Mouse (Mus musculus) cerebellum, adult 2 months (tissue): ENCODE results near the gene Itga1. TPM values are rescaled to one million over a fixed set of nuclear protein-coding genes. Genes with fewer than 3 reads are reported as not detected.

Experiments
- DNase-seq, 2 experiments: peaks; one replicate each; pipeline ENCODE4 v3.0.0; 2021
- H3K27ac ChIP-seq: fragments of 200-500 bp; 2 replicates; pipeline ENCODE4 v1.5.1; 2012; ENCODE audit warnings: low read length, control low read depth, inconsistent platforms; ENCODE audit not compliant: insufficient read depth
- H3K27me3 ChIP-seq: fragments of 200-500 bp; 2 replicates; pipeline ENCODE4 v1.6.1; 2012; ENCODE audit warnings: inconsistent platforms, mild to moderate bottlenecking, low read length, moderate library complexity; ENCODE audit not compliant: control insufficient read depth, insufficient read depth
- H3K4me1 ChIP-seq: fragments of 200-500 bp; 2 replicates; pipeline ENCODE4 v1.6.1; 2011; ENCODE audit warnings: low read length; ENCODE audit not compliant: control insufficient read depth, insufficient read depth
- H3K4me3 ChIP-seq: fragments of 200-500 bp; replicated peaks from 2 replicates; pipeline ENCODE3; 2011; ENCODE audit warnings: mild to moderate bottlenecking, low read depth, low read length, control low read depth; ENCODE audit not compliant: insufficient read depth
- CTCF ChIP-seq: fragments of 200-500 bp; IDR thresholded peaks from 2 replicates; pipeline ENCODE4 v1.5.1; 2011; ENCODE audit warnings: low read depth, mild to moderate bottlenecking, control low read depth, low read length, moderate library complexity, borderline replicate concordance; ENCODE audit not compliant: insufficient read depth
- POLR2A ChIP-seq: fragments of 200-500 bp; IDR thresholded peaks from 2 replicates; pipeline ENCODE4 v1.6.1; 2011; ENCODE audit warnings: low read length, control low read depth, borderline replicate concordance; ENCODE audit not compliant: insufficient read depth
- WGBS: fragments of 180-500 bp; shearing (Covaris S2); methylation state at CpG from one replicate; pipeline ENCODE4 v1.1.7; 2018; 5-methylcytosine and 5-hydroxymethylcytosine counted together
- polyA plus RNA-seq: library from polyadenylated mRNA; depleted of rRNA; stranded (reverse); fragments of >200 nt; gene quantifications from 2 replicates; pipeline ENCODE4 v1.2.3, GENCODE M21; 2012

Gene Itga1
- polyA plus RNA-seq, 1 experiment, result 2.6 TPM

DNA sequence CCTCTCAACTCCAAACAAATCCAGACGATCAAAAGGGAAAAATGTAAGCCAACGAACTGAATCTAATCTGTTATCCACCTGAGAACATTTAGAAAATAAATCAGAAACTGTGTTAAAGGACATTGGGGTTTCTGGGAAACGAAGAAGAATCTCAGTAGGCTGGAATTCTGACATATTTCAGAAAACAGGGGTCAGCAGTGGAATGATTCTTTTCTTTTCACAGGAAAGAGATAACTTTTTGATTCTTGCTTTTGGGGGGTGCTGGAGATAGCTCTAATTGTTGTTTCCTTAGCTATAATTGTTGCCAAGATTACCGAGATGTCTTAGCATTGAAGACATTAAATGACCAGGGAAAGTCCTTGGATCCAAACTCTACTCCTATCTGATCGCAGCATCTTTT lies 44.2 kb downstream of the Itga1 start:
- WGBS, result 82% methylated on average over 5 of the region's 5 CpGs
- Histone ChIP-seq H3K4me3 (no peak overlapping the region), H3K27ac (no peak overlapping the region), H3K27me3 (no peaks in the 10 kb centered on the region), H3K4me1 (no peaks in the 10 kb centered on the region)
- no peak for DNase-seq
- TF ChIP-seq CTCF, result no peak
- no peak for TF ChIP-seq POLR2A

DNA sequence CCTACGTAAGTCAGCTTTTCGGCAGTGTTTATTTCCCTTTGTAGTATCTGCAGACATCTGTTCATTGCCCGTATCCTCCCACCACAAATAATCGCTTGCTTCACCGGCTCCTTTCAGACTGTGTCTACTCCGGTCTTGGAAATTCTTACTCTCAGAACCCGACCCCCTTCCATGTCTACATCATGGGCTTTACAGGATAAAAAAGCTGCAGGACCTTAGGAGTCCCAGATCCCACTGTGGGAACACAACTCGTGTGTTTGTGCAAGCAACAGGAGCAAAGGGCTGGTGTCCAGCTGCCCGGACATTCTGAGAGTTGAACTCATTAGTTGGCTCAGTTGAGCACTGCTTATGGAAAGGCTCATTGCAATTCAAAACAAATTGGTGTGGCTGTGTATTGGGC lies 47.0 kb downstream of the Itga1 start:
- TF ChIP-seq POLR2A (no peak), CTCF (no peak)
- WGBS, result 10% methylated on average over 9 of the region's 9 CpGs
- Histone ChIP-seq H3K27me3 (no peaks in the 10 kb centered on the region), H3K27ac (no peak overlapping the region), H3K4me1 (no peaks in the 10 kb centered on the region), H3K4me3 (no peak overlapping the region)
- no peak for DNase-seq

DNA sequence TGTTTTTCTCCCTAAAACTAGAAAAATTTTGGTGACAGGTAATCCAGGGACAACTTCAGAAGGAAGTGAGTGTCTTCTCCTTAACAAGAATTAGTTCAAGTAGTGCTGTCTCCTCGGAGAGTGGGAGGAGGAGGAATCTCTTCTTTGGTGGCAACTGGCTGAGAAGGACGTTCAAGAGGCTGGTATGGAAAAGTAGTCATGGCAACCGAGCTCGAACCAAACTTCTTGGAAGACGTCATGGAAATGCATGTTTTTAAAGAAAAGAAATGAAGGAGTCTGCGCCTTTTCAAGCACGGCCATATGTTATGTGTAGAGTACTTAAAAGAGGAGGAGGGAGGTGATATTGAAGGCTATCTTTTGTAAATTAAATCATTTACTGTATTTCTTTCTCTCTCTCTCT lies 49.2 kb downstream of the Itga1 start:
- no peak overlapping the region for H3K27ac ChIP-seq
- WGBS, result 55% methylated on average over 7 of the region's 7 CpGs
- no peak overlapping the region for H3K4me3 ChIP-seq
- H3K27me3 ChIP-seq, result no peaks in the 10 kb centered on the region
- no peak for TF ChIP-seq CTCF
- no peak for TF ChIP-seq POLR2A
- DNase-seq, result no peak
- no peaks in the 10 kb centered on the region for H3K4me1 ChIP-seq

GRCm38 (mm10) chr13:115050660-115051559 lies 50.9 kb downstream of the Itga1 start:
- Histone ChIP-seq H3K27ac (no peak overlapping the region), H3K27me3 (no peaks in the 10 kb centered on the region), H3K4me1 (no peaks in the 10 kb centered on the region), H3K4me3 (no peak overlapping the region)
- TF ChIP-seq CTCF, result no peak
- no peak for TF ChIP-seq POLR2A
- no peak for DNase-seq
- WGBS, result 29% methylated on average over 13 of the region's 13 CpGs

DNA sequence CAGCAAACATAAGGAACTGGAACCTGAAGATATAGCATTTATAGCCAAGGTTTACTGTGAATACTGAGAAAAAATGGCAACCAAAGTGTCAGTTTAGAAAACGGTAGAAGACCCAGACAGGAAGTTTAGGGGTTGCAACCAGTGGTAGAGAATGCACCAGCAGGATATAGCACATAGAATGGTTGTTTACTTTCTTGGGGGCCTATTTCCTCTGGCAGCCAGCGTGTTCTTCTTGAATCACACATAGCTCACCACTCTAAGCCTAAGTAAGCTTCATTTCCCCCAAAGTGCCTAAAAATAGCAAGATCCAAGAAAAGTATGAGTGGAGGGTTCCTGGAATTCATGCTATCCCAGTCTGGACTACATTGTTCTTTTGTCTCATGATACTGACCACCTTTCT lies 59.1 kb downstream of the Itga1 start:
- TF ChIP-seq CTCF, result no peak
- no peak for TF ChIP-seq POLR2A
- 78% methylated on average over 2 of the region's 2 CpGs for WGBS
- no peaks in the 10 kb centered on the region for H3K4me1 ChIP-seq
- no peak overlapping the region for H3K27ac ChIP-seq
- H3K4me3 ChIP-seq, result no peak overlapping the region
- no peak for DNase-seq
- H3K27me3 ChIP-seq, result no peaks in the 10 kb centered on the region

DNA sequence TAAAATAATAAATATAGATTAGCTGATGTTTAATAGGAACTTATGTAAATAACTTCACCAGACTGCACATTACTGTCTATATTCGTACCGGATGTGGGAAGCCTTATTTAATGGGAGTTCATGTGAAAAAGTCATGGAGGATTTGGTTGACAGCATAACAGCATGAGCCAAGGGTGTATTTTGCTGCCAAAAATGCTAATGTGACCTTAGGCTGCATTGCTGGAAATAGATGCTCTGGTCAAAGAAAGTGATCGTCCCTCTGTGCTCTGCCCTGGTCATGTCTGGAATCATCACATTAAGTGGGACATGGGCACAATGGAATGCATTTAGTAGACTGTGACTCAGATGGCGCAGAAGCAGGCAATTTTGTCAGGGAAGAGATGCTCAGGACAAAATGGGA lies 64.5 kb downstream of the Itga1 start:
- TF ChIP-seq CTCF (no peak), POLR2A (no peak)
- Histone ChIP-seq H3K4me3 (no peak overlapping the region), H3K27ac (no peak overlapping the region), H3K27me3 (no peaks in the 10 kb centered on the region), H3K4me1 (no peaks in the 10 kb centered on the region)
- WGBS, result 17% methylated on average over 4 of the region's 4 CpGs
- no peak for DNase-seq

DNA sequence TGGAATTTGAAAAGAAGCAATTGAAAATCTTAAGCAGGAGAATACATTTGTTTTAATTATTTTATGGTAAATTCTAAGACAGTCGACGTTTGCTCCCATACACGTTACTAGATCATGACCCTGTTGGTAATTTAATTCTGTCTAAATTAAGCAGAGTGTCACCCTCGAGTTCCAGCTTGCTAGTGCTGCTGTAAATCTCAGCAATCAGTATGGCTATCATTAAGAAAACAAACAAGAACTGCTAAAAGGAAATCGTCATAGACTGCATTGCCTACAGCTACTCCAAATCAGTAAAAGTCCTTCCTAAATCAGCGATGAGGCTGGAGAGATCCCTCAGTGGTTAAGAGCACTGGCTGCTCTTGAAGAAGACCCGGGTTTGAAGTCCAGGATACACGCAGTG lies 66.4 kb downstream of the Itga1 start:
- no peak overlapping the region for H3K27ac ChIP-seq
- no peak overlapping the region for H3K4me3 ChIP-seq
- WGBS, result 81% methylated on average over 8 of the region's 8 CpGs
- no peaks in the 10 kb centered on the region for H3K27me3 ChIP-seq
- no peak for TF ChIP-seq POLR2A
- no peak for TF ChIP-seq CTCF
- H3K4me1 ChIP-seq, result no peaks in the 10 kb centered on the region
- DNase-seq, result no peak

DNA sequence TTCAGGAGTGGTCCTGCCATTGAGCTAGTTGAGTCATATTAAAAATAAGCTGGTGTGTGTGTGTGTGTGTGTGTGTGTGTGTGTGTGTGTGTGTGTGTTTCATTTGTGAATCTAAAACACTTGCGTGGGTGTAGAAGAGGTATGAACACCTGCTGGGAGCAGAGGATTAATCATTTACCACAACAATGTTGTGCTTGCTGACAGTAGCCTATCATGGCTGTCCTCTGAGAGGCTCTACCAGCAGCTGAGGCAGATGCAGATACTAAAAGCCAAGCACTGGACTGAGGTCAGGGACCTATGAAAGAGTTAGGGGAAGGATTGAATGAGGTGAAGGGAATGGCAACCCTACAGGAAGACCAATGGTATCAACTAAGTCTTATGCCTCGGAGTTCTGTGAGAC lies 68.6 kb downstream of the Itga1 start:
- DNase-seq, result no peak
- no peak overlapping the region for H3K4me3 ChIP-seq
- no peak overlapping the region for H3K27ac ChIP-seq
- H3K27me3 ChIP-seq, result no peaks in the 10 kb centered on the region
- H3K4me1 ChIP-seq, result no peaks in the 10 kb centered on the region
- WGBS, result 78% methylated on average over 2 of the region's 2 CpGs
- TF ChIP-seq POLR2A (no peak), CTCF (no peak)
